Mouse (Mus musculus) embryonic fibroblast, embryonic 13.5 days (primary cell): ENCODE results near the gene Trub1.

Experiments used
- CTCF ChIP-seq: IDR thresholded peaks from 2 replicates; pipeline ENCODE4 v1.5.1; 2011; ENCODE audit warnings: mild to moderate bottlenecking, control low read depth, low read length, moderate library complexity, borderline replicate concordance; ENCODE audit not compliant: insufficient read depth
- POLR2A ChIP-seq: IDR thresholded peaks from 2 replicates; pipeline ENCODE4 v1.6.1; 2011; ENCODE audit warnings: low read depth, mild to moderate bottlenecking, control low read depth, low read length, moderate library complexity

DNA sequence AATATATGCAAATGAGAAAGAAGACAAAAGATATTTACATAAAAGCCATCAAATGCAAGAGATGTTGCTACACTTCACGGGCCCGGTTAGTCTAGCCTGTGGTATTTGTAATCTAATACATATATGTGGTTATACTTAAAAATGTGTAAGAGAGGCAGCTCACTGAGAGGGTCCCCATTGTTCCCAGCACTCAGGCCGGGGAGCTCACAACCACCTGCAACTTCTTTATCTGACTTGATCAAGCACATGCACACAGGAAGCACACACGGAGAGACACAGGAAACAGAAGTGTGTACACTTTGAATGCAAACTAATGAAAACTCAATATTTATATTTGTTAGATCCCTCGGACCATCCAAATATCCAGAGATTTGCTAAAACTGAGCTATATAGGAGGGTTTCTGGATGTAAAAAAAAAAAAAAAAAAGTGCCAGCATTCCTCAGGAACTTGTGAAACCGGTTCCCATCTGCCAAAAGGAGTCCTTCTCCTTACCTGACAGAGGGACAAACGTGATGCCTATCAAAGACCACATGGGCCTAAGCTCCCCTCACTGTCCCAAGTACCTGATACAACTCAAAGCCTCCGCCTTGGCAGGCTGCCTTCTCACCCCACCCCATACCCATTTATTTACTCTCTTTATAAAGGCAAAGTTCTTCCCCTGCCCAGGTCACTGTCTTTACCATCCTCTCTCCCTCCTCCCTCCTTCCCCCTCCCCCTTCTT lies 9.6 kb upstream of the Trub1 start:
- TF ChIP-seq CTCF (no peak), POLR2A (no peak)
